Comparison of ENCODE assay signal across 26 mouse cellular contexts in genomic region chr10:7863411-7863810, GRCm38 (mm10). TPM values are rescaled to one million over a fixed set of nuclear protein-coding genes. Genes with fewer than 3 reads are reported as not detected.
DNase-seq lines count a peak whose midpoint lies in the region; ATAC-seq and TF ChIP-seq lines count a peak whose summit lies in the region.
"Had no signal": no experiment of that assay in that cellular context is flagged by ENCODE, and none has a peak within 500 bp of the region (broad histone marks: within the 10 kb centered on the region; RNA-seq: fewer than 3 reads in every experiment).

No protein-coding gene starts in this region.

- DNase-seq in heart, embryonic 10.5 days (ENCODE audit: low spot score): peak; percentile 60
- no peak for DNase-seq in heart, adult 11 months
- peak; percentile 27 for DNase-seq in intestine, embryonic 14.5 days (ENCODE audit: low spot score)
- peak; percentile 3 for DNase-seq in embryonic facial prominence, embryonic 10.5 days (ENCODE audit: low spot score)
- DNase-seq in limb, embryonic 11.5 days (ENCODE audit: low spot score): peak; percentile 12
- DNase-seq in forebrain, embryonic 11.5 days (ENCODE audit: low spot score): no peak
- DNase-seq: adrenal gland, adult 8-10 months; adrenal gland, postnatal 36 days; B cell, adult 2 months; cerebellum, adult 11-12 months; cerebellum, adult 2 months; cerebellum, adult 9-10 months; cerebellum, postnatal 10 days; cerebellum, postnatal 25 days had no signal

- peaks cover 24% of the 10 kb centered on the region for H3K27me3 ChIP-seq in heart, embryonic 10.5 days (ENCODE audit: insufficient read depth, poor library complexity, severe bottlenecking)
- H3K27me3 ChIP-seq in intestine, embryonic 14.5 days (replicated peaks; ENCODE audit: control insufficient read depth, insufficient read depth, low read length): peaks cover 18% of the 10 kb centered on the region
- no peaks in the 10 kb centered on the region; the same call in 1 of the 2 replicates for H3K27me3 ChIP-seq in intestine, postnatal 0 days (replicated peaks; ENCODE audit: control insufficient read depth, insufficient read depth, low read length)
- peaks cover 24% of the 10 kb centered on the region for H3K27me3 ChIP-seq in embryonic facial prominence, embryonic 10.5 days (replicated peaks; ENCODE audit: low read depth, poor library complexity, severe bottlenecking)
- peaks cover 19% of the 10 kb centered on the region for H3K27me3 ChIP-seq in limb, embryonic 11.5 days (ENCODE audit: control insufficient read depth, insufficient read depth, low read length)
- peaks cover 10% of the 10 kb centered on the region; the same call in 1 of the 2 replicates for H3K27me3 ChIP-seq in forebrain, embryonic 11.5 days (ENCODE audit: control insufficient read depth, insufficient read depth, low read length)
- H3K27me3 ChIP-seq: CH12.LX had no signal

- no peak overlapping the region for H3K9ac ChIP-seq in intestine, embryonic 14.5 days (ENCODE audit: low read length)
- no peak overlapping the region for H3K9ac ChIP-seq in intestine, postnatal 0 days (ENCODE audit: low read depth, low read length)
- no peak overlapping the region for H3K9ac ChIP-seq in limb, embryonic 11.5 days (ENCODE audit: low read length)
- no peak overlapping the region for H3K9ac ChIP-seq in forebrain, embryonic 11.5 days (ENCODE audit: low read length)
- H3K9ac ChIP-seq: embryonic facial prominence, embryonic 13.5 days; embryonic facial prominence, embryonic 15.5 days; forebrain, embryonic 13.5 days; forebrain, embryonic 15.5 days had no signal

- H3K4me2 ChIP-seq in intestine, embryonic 14.5 days (ENCODE audit: low read length): no peak overlapping the region
- H3K4me2 ChIP-seq in intestine, postnatal 0 days (replicated peaks; ENCODE audit: low read depth): no peak overlapping the region
- no peak overlapping the region for H3K4me2 ChIP-seq in limb, embryonic 11.5 days (ENCODE audit: low read depth, severe bottlenecking)
- H3K4me2 ChIP-seq in forebrain, embryonic 11.5 days (ENCODE audit: low read depth, low read length, severe bottlenecking): no peak overlapping the region
- H3K4me2 ChIP-seq: embryonic facial prominence, embryonic 13.5 days; embryonic facial prominence, embryonic 15.5 days; forebrain, embryonic 13.5 days; forebrain, embryonic 15.5 days had no signal

- peaks cover 11% of the 10 kb centered on the region for H3K4me1 ChIP-seq in heart, embryonic 10.5 days
- peaks cover 5% of the 10 kb centered on the region; the same call in 1 of the 2 replicates for H3K4me1 ChIP-seq in intestine, embryonic 14.5 days (replicated peaks; ENCODE audit: control insufficient read depth, insufficient read depth, low read length)
- H3K4me1 ChIP-seq in intestine, postnatal 0 days (replicated peaks; ENCODE audit: control insufficient read depth, insufficient read depth, low read length): no peaks in the 10 kb centered on the region
- H3K4me1 ChIP-seq in embryonic facial prominence, embryonic 10.5 days: peaks cover 11% of the 10 kb centered on the region
- H3K4me1 ChIP-seq in limb, embryonic 11.5 days (ENCODE audit: control insufficient read depth, insufficient read depth, low read length): peaks cover 2% of the 10 kb centered on the region
- H3K4me1 ChIP-seq in forebrain, embryonic 11.5 days (replicated peaks; ENCODE audit: control insufficient read depth, insufficient read depth, low read length): peaks cover 5% of the 10 kb centered on the region; the same call in 1 of the 2 replicates

- H3K9me3 ChIP-seq in heart, embryonic 10.5 days: no peaks in the 10 kb centered on the region
- H3K9me3 ChIP-seq in intestine, embryonic 14.5 days (ENCODE audit: control insufficient read depth, low read length): no peaks in the 10 kb centered on the region
- no peaks in the 10 kb centered on the region for H3K9me3 ChIP-seq in intestine, postnatal 0 days (ENCODE audit: control insufficient read depth)
- H3K9me3 ChIP-seq in embryonic facial prominence, embryonic 10.5 days: peaks cover 5% of the 10 kb centered on the region; the same call in 1 of the 2 replicates
- no peaks in the 10 kb centered on the region for H3K9me3 ChIP-seq in limb, embryonic 11.5 days (ENCODE audit: control insufficient read depth, low read length)
- no peaks in the 10 kb centered on the region for H3K9me3 ChIP-seq in forebrain, embryonic 11.5 days (ENCODE audit: control insufficient read depth, low read length)
- H3K9me3 ChIP-seq: embryonic facial prominence, embryonic 13.5 days; embryonic facial prominence, embryonic 15.5 days; forebrain, embryonic 13.5 days; forebrain, embryonic 15.5 days; G1E had no signal

- H3K27ac ChIP-seq in heart, embryonic 10.5 days: no peak overlapping the region
- no peak overlapping the region for H3K27ac ChIP-seq in intestine, embryonic 14.5 days (ENCODE audit: low read depth)
- no peak overlapping the region for H3K27ac ChIP-seq in intestine, postnatal 0 days (ENCODE audit: low read depth, low read length)
- no peak overlapping the region for H3K27ac ChIP-seq in embryonic facial prominence, embryonic 10.5 days (replicated peaks)
- H3K27ac ChIP-seq in limb, embryonic 11.5 days (replicated peaks; ENCODE audit: low read depth, low read length): no peak overlapping the region
- H3K27ac ChIP-seq in forebrain, embryonic 11.5 days (ENCODE audit: low read depth, low read length): no peak overlapping the region
- H3K27ac ChIP-seq: embryonic facial prominence, embryonic 13.5 days; embryonic facial prominence, embryonic 15.5 days; forebrain, embryonic 10.5 days; forebrain, embryonic 13.5 days; forebrain, embryonic 15.5 days had no signal

- no peak overlapping the region for H3K4me3 ChIP-seq in heart, embryonic 10.5 days
- no peak overlapping the region for H3K4me3 ChIP-seq in intestine, embryonic 14.5 days (ENCODE audit: low read depth, low read length)
- no peak overlapping the region for H3K4me3 ChIP-seq in intestine, postnatal 0 days (ENCODE audit: low read depth, low read length)
- H3K4me3 ChIP-seq in embryonic facial prominence, embryonic 10.5 days: no peak overlapping the region
- no peak overlapping the region for H3K4me3 ChIP-seq in limb, embryonic 11.5 days (ENCODE audit: low read depth, low read length)
- no peak overlapping the region for H3K4me3 ChIP-seq in forebrain, embryonic 11.5 days (ENCODE audit: low read depth, low read length)
- H3K4me3 ChIP-seq: embryonic facial prominence, embryonic 13.5 days; embryonic facial prominence, embryonic 15.5 days; erythroblast, embryonic 14.5 days; forebrain, embryonic 10.5 days; forebrain, embryonic 13.5 days; forebrain, embryonic 15.5 days had no signal

- WGBS in heart, embryonic 10.5 days: 94% methylated on average over 6 of the region's 6 CpGs
- WGBS in intestine, embryonic 14.5 days: 92% methylated on average over 6 of the region's 6 CpGs
- WGBS in intestine, postnatal 0 days: 93% methylated on average over 6 of the region's 6 CpGs
- WGBS in embryonic facial prominence, embryonic 10.5 days: 92% methylated on average over 6 of the region's 6 CpGs
- 94% methylated on average over 6 of the region's 6 CpGs for WGBS in limb, embryonic 11.5 days
- WGBS in forebrain, embryonic 11.5 days: 92% methylated on average over 6 of the region's 6 CpGs

- no peaks in the 10 kb centered on the region for H3K36me3 ChIP-seq in heart, embryonic 10.5 days
- H3K36me3 ChIP-seq in intestine, embryonic 14.5 days (ENCODE audit: control insufficient read depth, insufficient read depth, low read length): no peaks in the 10 kb centered on the region
- H3K36me3 ChIP-seq in intestine, postnatal 0 days (ENCODE audit: control insufficient read depth, insufficient read depth): peaks cover 3% of the 10 kb centered on the region; the same call in 1 of the 2 replicates
- H3K36me3 ChIP-seq in embryonic facial prominence, embryonic 10.5 days (replicated peaks): no peaks in the 10 kb centered on the region
- H3K36me3 ChIP-seq in limb, embryonic 11.5 days (ENCODE audit: control insufficient read depth, insufficient read depth, low read length): no peaks in the 10 kb centered on the region
- no peaks in the 10 kb centered on the region for H3K36me3 ChIP-seq in forebrain, embryonic 11.5 days (ENCODE audit: control insufficient read depth, insufficient read depth, low read length)
- H3K36me3 ChIP-seq: embryonic facial prominence, embryonic 13.5 days; embryonic facial prominence, embryonic 15.5 days; forebrain, embryonic 10.5 days; forebrain, embryonic 15.5 days; G1E had no signal

- no peak for TF ChIP-seq CTCF in intestine, postnatal 0 days (IDR thresholded peaks at IDR 0.05; ENCODE audit: low read depth)

- ATAC-seq in intestine, embryonic 14.5 days (replicated peaks; ENCODE audit: low FRiP score, low TSS enrichment, low read depth): no peak
- no peak for ATAC-seq in intestine, postnatal 0 days
- no peak for ATAC-seq in limb, embryonic 11.5 days (ENCODE audit: insufficient number of reproducible peaks, low FRiP score, low TSS enrichment, low read depth)
- no peak for ATAC-seq in forebrain, embryonic 11.5 days (replicated peaks; ENCODE audit: low FRiP score)
- ATAC-seq: activated CD4-positive, CD25-positive, alpha-beta regulatory T cell, adult 4 months; CD4-positive, CD25-positive, alpha-beta regulatory T cell, adult 4 months; forebrain, embryonic 13.5 days; forebrain, embryonic 15.5 days; Patski had no signal

RNA-seq across cellular contexts. Expression of gene Zc3h12d, which starts 31.1 kb away (rescaled TPM):
- 0.11 and 0.12 TPM in 2 replicates for polyA plus RNA-seq in heart, embryonic 10.5 days (2016; fragmentation: Nextera tagmentation; extraction: Ambion mirVana)
- polyA plus RNA-seq in intestine, embryonic 14.5 days (2014; fragmentation: Nextera tagmentation; extraction: Ambion mirVana): 0.13 and 0.23 TPM in 2 replicates
- polyA plus RNA-seq in intestine, postnatal 0 days (2015; fragmentation: Nextera tagmentation; extraction: Ambion mirVana): 0.92 and 1.2 TPM in 2 replicates
- 0.09 and 0.12 TPM in 2 replicates for polyA plus RNA-seq in embryonic facial prominence, embryonic 10.5 days (2016; fragmentation: Nextera tagmentation; extraction: Ambion mirVana)
- polyA plus RNA-seq in limb, embryonic 11.5 days (2014; fragmentation: Nextera tagmentation; extraction: Ambion mirVana): 0.07 TPM in 2 replicates
- polyA plus RNA-seq in forebrain, embryonic 11.5 days (2014; fragmentation: Nextera tagmentation; extraction: Ambion mirVana): 0.04 TPM in 1 of 2 replicates, not detected in the other
- polyA plus RNA-seq: erythroblast, embryonic 14.5 days; forebrain, embryonic 13.5 days; G1E; Patski had no signal

Comparison
In these comparisons a context has a peak if more than half of its experiments do, and no peak if none do; other contexts are left out.
1. DNase-seq: peak in heart, embryonic 10.5 days (single experiment), intestine, embryonic 14.5 days (single experiment), embryonic facial prominence, embryonic 10.5 days (single experiment) and limb, embryonic 11.5 days (single experiment); none in heart, adult 11 months (single experiment) and forebrain, embryonic 11.5 days (single experiment).